Mouse (Mus musculus): Measurements from ENCODE around the gene Lamp5. TPM values are rescaled to one million over a fixed set of nuclear protein-coding genes. Genes with fewer than 3 reads are reported as not detected.

Lamp5 gene
- polyA plus RNA-seq, 1 experiment from 2014 or later, result 0.06 TPM

DNA sequence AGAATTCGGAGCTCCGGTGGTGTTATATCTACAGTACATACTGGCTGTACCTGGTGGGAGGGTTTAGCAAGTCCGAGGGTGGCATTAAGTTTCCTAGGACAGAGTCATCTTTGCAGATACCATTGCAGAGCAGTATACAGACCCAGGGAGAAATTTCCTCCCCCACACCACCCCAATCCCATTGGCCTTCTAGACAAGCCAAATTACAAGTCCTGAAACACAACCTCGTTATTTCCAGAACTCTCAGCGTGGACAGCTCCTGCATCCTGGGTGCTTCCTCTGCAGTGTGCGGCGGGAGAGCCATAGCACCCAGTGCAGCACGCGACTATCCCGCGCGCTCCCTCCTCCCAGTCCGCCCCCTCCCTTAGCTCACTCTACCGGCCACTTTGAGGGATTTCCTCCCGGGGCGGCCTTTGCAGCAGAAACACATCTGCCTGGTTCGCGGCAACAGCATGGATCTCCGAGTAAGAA, 5.9 kb downstream of the Lamp5 start:
- peaks cover 4% of the 10 kb centered on the region; the same call in 1 of the 2 replicates for H3K27me3 ChIP-seq (ENCODE audit: control insufficient read depth, insufficient read depth, low read length)
- TF ChIP-seq EP300 (optimal IDR thresholded peaks at IDR 0.05), result no peak
- no peak for TF ChIP-seq CTCF (IDR thresholded peaks at IDR 0.05; ENCODE audit: low read depth)
- H3K9me3 ChIP-seq (ENCODE audit: control insufficient read depth, low read length), result no peaks in the 10 kb centered on the region
- no peak overlapping the region for H3K27ac ChIP-seq (replicated peaks)
- no peak for DNase-seq (ENCODE audit: low spot score)
- ATAC-seq (ENCODE audit: low FRiP score, low TSS enrichment), result no peak
- H3K9ac ChIP-seq (ENCODE audit: low read length), result no peak overlapping the region
- H3K36me3 ChIP-seq (ENCODE audit: control insufficient read depth, insufficient read depth, low read length), result no peaks in the 10 kb centered on the region
- 7% methylated on average over 19 of the region's 19 CpGs for WGBS
- H3K4me2 ChIP-seq (replicated peaks; ENCODE audit: low read depth), result no peak overlapping the region
- no peaks in the 10 kb centered on the region for H3K4me1 ChIP-seq (replicated peaks; ENCODE audit: control insufficient read depth, insufficient read depth)
- no peak overlapping the region for H3K4me3 ChIP-seq (ENCODE audit: low read depth, low read length)

DNA sequence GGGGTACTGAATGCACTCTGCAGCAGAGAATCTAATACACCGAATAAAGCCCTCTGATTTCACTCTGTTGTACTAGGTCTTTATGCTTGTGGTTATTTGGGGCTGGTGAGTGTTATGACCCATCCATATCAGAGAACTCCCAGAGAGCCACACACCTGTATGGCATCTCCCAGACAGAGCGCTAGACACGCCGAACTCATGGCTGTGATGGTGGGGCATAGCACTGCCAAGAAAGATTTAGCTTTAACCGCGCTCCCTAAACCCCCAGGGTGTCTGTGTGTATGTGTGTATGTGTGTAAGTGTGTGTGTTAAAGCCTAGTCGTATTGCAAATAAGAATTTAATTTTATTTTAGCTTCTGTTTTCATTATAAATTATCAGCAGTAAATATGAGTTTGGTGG, 6.4 kb downstream of the Lamp5 start:
- Histone ChIP-seq H3K27ac (replicated peaks) (no peak overlapping the region), H3K9ac (ENCODE audit: low read length) (no peak overlapping the region), H3K4me3 (ENCODE audit: low read depth, low read length) (no peak overlapping the region), H3K4me2 (replicated peaks; ENCODE audit: low read depth) (no peak overlapping the region), H3K36me3 (ENCODE audit: control insufficient read depth, insufficient read depth, low read length) (no peaks in the 10 kb centered on the region), H3K27me3 (ENCODE audit: control insufficient read depth, insufficient read depth, low read length) (peaks cover 4% of the 10 kb centered on the region; the same call in 1 of the 2 replicates), H3K9me3 (ENCODE audit: control insufficient read depth, low read length) (no peaks in the 10 kb centered on the region), H3K4me1 (replicated peaks; ENCODE audit: control insufficient read depth, insufficient read depth) (no peaks in the 10 kb centered on the region)
- TF ChIP-seq EP300 (optimal IDR thresholded peaks at IDR 0.05) (no peak), CTCF (IDR thresholded peaks at IDR 0.05; ENCODE audit: low read depth) (no peak)
- 7% methylated on average over 7 of the region's 7 CpGs for WGBS
- DNase-seq (ENCODE audit: low spot score) (no peak), ATAC-seq (ENCODE audit: low FRiP score, low TSS enrichment) (no peak)

GRCm38 (mm10) chr2:136059029-136059669, 7.1 kb downstream of the Lamp5 start:
- Histone ChIP-seq H3K4me3 (ENCODE audit: low read depth, low read length) (no peak overlapping the region), H3K4me2 (replicated peaks; ENCODE audit: low read depth) (no peak overlapping the region), H3K9ac (ENCODE audit: low read length) (no peak overlapping the region), H3K36me3 (ENCODE audit: control insufficient read depth, insufficient read depth, low read length) (no peaks in the 10 kb centered on the region), H3K9me3 (ENCODE audit: control insufficient read depth, low read length) (no peaks in the 10 kb centered on the region), H3K27me3 (ENCODE audit: control insufficient read depth, insufficient read depth, low read length) (peaks cover 4% of the 10 kb centered on the region; the same call in 1 of the 2 replicates), H3K27ac (replicated peaks) (no peak overlapping the region), H3K4me1 (replicated peaks; ENCODE audit: control insufficient read depth, insufficient read depth) (no peaks in the 10 kb centered on the region)
- no peak for DNase-seq (ENCODE audit: low spot score)
- no peak for TF ChIP-seq EP300 (optimal IDR thresholded peaks at IDR 0.05)
- TF ChIP-seq CTCF (IDR thresholded peaks at IDR 0.05; ENCODE audit: low read depth), result no peak
- WGBS, result 1% methylated on average over 37 of the region's 37 CpGs
- no peak for ATAC-seq (ENCODE audit: low FRiP score, low TSS enrichment)

DNA sequence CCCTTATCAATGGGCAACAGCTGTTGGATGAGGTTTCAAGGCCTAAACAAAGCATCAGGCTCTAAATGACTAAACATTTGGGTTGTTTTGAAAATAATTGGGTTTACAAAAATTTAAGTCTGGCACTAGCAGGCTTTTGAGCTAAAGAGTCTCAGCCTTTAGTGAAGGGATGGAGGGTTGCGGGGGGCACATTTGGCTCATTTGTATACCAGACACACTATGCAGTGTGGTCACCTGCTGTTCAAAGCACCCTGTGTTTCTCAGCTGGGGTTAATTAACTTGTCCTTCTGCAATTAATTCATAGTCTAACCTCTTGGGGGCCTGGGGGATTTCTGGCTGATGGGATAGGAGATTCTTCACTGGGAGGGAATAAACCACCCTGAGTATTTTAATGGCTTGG, 12.3 kb downstream of the Lamp5 start:
- Histone ChIP-seq H3K27me3 (ENCODE audit: control insufficient read depth, insufficient read depth, low read length) (no peaks in the 10 kb centered on the region; the same call in 1 of the 2 replicates), H3K4me3 (ENCODE audit: low read depth, low read length) (no peak overlapping the region), H3K4me1 (replicated peaks; ENCODE audit: control insufficient read depth, insufficient read depth) (no peaks in the 10 kb centered on the region), H3K36me3 (ENCODE audit: control insufficient read depth, insufficient read depth, low read length) (no peaks in the 10 kb centered on the region), H3K9me3 (ENCODE audit: control insufficient read depth, low read length) (no peaks in the 10 kb centered on the region), H3K4me2 (replicated peaks; ENCODE audit: low read depth) (no peak overlapping the region), H3K27ac (replicated peaks) (no peak overlapping the region), H3K9ac (ENCODE audit: low read length) (no peak overlapping the region)
- no peak for ATAC-seq (ENCODE audit: low FRiP score, low TSS enrichment)
- TF ChIP-seq EP300 (optimal IDR thresholded peaks at IDR 0.05), result no peak
- TF ChIP-seq CTCF (IDR thresholded peaks at IDR 0.05; ENCODE audit: low read depth), result no peak
- DNase-seq (ENCODE audit: low spot score), result no peak
- 94% methylated on average over 1 of the region's 1 CpGs for WGBS

- Histone ChIP-seq H3K36me3 (ENCODE audit: control insufficient read depth, insufficient read depth, low read length) (no peaks in the 10 kb centered on the region), H3K9me3 (ENCODE audit: control insufficient read depth, low read length) (no peaks in the 10 kb centered on the region), H3K9ac (ENCODE audit: low read length) (no peak overlapping the region), H3K27me3 (ENCODE audit: control insufficient read depth, insufficient read depth, low read length) (no peaks in the 10 kb centered on the region), H3K4me2 (replicated peaks; ENCODE audit: low read depth) (no peak overlapping the region), H3K4me3 (ENCODE audit: low read depth, low read length) (no peak overlapping the region), H3K4me1 (replicated peaks; ENCODE audit: control insufficient read depth, insufficient read depth) (no peaks in the 10 kb centered on the region), H3K27ac (replicated peaks) (no peak overlapping the region)
- ATAC-seq (ENCODE audit: low FRiP score, low TSS enrichment), result no peak
- TF ChIP-seq EP300 (optimal IDR thresholded peaks at IDR 0.05) (no peak), CTCF (IDR thresholded peaks at IDR 0.05; ENCODE audit: low read depth) (no peak)
- 52% methylated on average over 2 of the region's 2 CpGs for WGBS
- DNase-seq (ENCODE audit: low spot score), result no peak
These were observed 43.9 kb downstream of the Lamp5 start for GRCm38 (mm10) chr2:136095978-136096377.

DNA sequence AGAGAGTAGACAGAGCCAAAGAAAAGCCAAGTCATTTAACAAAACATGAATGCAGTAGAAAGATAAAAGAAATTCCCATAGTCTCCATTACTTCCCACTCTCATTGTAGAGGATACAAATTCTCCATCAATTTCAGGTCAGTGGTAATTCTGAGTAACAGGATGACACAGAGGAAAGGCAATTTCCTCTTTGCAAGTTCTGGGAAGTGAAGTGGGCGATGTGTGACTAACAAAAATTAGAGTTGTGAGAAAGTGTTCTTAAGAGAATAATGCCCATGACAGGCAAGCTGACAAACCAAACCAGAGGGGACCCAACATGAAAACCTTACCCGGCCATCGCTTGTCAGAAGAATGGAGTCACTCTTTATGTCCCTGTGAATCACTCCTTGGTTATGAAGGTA, 45.1 kb downstream of the Lamp5 start:
- Histone ChIP-seq H3K4me2 (replicated peaks; ENCODE audit: low read depth) (no peak overlapping the region), H3K36me3 (ENCODE audit: control insufficient read depth, insufficient read depth, low read length) (no peaks in the 10 kb centered on the region), H3K9me3 (ENCODE audit: control insufficient read depth, low read length) (no peaks in the 10 kb centered on the region), H3K4me3 (ENCODE audit: low read depth, low read length) (no peak overlapping the region), H3K27ac (replicated peaks) (no peak overlapping the region), H3K9ac (ENCODE audit: low read length) (no peak overlapping the region), H3K4me1 (replicated peaks; ENCODE audit: control insufficient read depth, insufficient read depth) (no peaks in the 10 kb centered on the region), H3K27me3 (ENCODE audit: control insufficient read depth, insufficient read depth, low read length) (no peaks in the 10 kb centered on the region)
- TF ChIP-seq CTCF (IDR thresholded peaks at IDR 0.05; ENCODE audit: low read depth) (no peak), EP300 (optimal IDR thresholded peaks at IDR 0.05) (no peak)
- WGBS, result 81% methylated on average over 3 of the region's 3 CpGs
- ATAC-seq (ENCODE audit: low FRiP score, low TSS enrichment) (no peak), DNase-seq (ENCODE audit: low spot score) (no peak)
